Mouse (Mus musculus) gastrocnemius, postnatal 25 days (tissue): ENCODE measurements around the gene 4930518I15Rik. TPM values are rescaled to one million over a fixed set of nuclear protein-coding genes. Genes with fewer than 3 reads are reported as not detected.
"Not testable (repeated sequence)": the region's sequence is repeated elsewhere in the genome, so short reads cannot be mapped to it uniquely, and the experiment has no call there.

ENCODE experiments used
- DNase-seq: peaks from one replicate; pipeline ENCODE4 v3.0.0; 2022
- total RNA-seq, 2 experiments: library from RNA; stranded (reverse); gene quantifications; 1 replicate in 1 of 2; 2 replicates in 1 of 2; pipeline ENCODE4 v1.2.3; 2021

The 4930518I15Rik gene
- total RNA-seq, 2 experiments from 2014 or later, result 0.33 to 0.99 TPM

GRCm38 (mm10) chr2:156843331-156843730 is 14.4 kb downstream of the 4930518I15Rik start:
- DNase-seq, result no peak

GRCm38 (mm10) chr2:156842711-156843110 is 15.0 kb downstream of the 4930518I15Rik start:
- DNase-seq, result no peak

- DNase-seq, result peak; percentile 70
These were observed 15.7 kb downstream of the 4930518I15Rik start for GRCm38 (mm10) chr2:156841841-156842706.

GRCm38 (mm10) chr2:156841028-156841840 is 16.5 kb downstream of the 4930518I15Rik start:
- peak; percentile 30 for DNase-seq

GRCm38 (mm10) chr2:156840301-156841027 is 17.3 kb downstream of the 4930518I15Rik start:
- no peak for DNase-seq

DNA sequence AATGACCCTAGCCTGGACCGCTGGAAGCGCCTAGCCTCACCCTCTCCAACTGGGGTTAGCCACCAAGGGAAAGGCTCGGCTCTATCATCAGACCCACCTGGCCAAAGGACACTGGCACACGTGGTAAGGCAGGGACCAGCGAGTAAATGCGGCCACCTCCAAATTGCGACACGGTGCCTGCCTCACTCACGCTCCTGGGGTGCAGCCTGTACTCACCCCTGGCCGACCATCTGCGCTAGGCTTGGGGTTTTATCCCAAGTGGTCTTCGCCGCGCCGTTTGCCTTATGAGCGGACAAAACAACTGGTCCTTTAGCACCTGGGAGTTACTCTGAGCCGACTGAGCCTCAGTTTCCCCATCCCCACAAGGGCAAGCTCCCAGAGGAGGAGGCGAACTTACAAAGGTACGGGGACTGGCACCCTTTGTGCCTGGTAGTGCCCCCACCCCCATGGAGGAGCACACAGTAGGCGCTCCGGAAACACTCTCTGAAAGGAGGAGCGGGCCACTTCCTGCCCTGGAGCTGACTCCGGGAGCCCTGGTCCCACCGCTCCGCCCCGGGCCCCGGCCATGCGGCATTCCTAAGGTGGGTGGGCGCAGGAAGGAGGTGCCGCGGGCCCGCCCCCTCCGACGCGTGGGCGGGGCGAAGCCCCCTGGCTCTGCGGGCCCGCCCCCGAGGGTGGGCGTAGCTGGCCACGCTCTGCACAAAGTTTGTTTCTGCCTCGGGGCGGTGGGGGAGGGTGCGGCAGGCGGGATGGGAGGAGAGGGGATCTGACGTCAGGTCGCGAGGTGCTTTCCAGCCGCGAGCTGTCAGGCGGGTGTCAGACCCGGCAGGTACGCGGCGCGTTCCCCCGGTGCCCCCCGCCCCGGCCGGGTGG is 18.2 kb downstream of the 4930518I15Rik start, which contains the start of gene Tgif2:
TSS of gene Tgif2 (plus strand) at position 689 of the 873 bp plus-strand sequence.
- peak; percentile 66 for DNase-seq

DNA sequence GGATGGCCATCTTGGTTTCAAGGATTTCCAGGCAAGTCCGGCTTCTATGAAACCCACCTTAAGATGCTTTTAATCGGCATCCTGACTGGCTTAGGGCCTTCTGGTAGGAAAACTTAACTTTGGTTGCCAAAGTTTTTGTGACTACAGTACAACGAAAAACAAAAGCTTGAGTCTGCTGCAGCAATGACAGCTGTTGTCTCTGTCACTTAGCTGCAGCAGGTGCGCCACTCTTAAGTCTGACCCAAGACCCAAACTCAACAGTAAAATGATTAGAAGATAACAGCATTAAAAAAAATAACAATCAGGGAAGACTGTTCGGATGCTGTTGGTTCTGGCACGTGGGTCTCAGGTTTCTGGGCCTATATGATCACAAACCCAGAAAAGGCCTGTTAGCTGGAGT is 18.9 kb downstream of the 4930518I15Rik start:
- DNase-seq, result no peak

- no peak for DNase-seq
These were observed 23.4 kb downstream of the 4930518I15Rik start for GRCm38 (mm10) chr2:156834336-156834735.

GRCm38 (mm10) chr2:156825128-156825527 is 32.6 kb downstream of the 4930518I15Rik start:
- not testable (repeated sequence) for DNase-seq

DNA sequence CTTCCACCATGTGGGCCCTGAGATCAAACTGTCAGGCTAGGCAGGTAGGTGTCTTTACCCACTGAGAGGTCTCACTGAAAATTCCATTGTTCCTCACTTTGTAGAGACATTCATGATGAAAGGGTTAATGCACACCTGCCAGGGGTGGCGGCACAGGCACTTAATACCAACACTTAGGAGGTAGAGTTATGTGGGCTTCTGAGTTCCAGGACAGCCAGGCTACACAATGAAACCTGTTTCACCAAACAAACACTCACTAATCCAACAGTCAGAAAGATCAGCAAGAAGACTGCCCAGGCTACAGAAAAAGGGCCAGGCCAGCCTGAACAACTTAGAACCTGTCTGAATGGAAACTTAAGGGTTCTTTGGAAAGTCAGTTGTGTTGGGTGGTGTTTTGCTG is 41.6 kb downstream of the 4930518I15Rik start:
- DNase-seq, result no peak

DNA sequence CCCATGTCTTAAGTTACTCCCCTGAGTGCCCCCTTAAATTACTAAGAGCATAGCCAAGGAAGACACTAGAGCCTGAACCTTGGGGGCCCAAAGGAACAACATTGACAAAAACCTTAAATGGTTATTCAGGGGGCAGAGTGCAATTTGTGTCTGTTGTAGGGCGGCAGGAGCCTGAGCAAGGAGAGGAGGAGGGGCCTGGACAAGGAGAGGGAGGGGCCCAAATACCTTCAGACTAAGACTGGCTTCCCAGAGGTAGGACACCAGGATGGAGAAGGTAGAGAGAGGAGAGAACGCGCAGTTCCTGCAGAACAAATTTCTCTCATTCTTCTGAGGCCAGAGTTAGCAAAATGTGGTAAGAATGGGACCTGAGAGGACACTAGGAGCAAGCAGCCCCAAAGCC is 42.3 kb downstream of the 4930518I15Rik start:
- no peak for DNase-seq

DNA sequence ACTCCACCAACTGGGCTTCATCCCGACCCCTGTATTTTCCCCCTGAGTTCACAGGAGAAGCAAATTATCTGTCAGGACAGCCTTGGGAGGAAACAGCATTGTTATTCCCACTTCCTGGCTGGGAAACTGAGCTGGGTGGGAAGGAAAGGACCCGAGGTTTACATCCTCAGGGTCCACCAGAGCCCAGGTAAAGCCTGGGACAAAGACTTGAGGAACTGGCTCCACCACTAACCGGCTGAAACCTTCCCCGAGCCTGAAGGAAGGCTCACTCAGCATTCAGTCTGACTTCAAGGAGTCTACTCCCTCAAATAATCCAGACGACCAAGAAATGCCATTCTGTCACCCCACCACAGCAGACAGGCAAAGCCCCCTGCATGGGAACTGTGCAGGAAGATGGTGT is 42.9 kb downstream of the 4930518I15Rik start:
- DNase-seq, result no peak

GRCm38 (mm10) chr2:156814344-156814801 is 43.4 kb downstream of the 4930518I15Rik start:
- no peak for DNase-seq

DNA sequence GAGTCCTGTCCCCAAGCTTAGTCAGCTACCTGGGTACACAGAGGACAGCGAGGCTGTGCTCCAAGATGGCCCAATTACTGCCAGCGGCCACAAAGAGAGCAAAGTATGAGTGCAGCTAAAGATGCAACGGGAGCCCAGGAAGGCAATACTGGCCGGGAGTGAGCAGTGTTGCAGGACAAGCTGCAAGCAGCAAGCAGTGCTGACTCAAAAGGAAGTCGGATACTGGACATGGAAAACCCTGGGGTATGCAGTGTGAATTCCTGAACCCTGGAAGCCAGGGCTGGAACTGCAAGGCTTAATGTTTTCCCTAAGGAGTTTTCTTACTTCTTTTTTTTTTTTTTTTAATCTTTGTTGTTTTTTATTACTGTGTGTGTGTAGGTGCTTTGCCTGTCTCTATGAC is 46.2 kb downstream of the 4930518I15Rik start:
- no peak for DNase-seq

DNA sequence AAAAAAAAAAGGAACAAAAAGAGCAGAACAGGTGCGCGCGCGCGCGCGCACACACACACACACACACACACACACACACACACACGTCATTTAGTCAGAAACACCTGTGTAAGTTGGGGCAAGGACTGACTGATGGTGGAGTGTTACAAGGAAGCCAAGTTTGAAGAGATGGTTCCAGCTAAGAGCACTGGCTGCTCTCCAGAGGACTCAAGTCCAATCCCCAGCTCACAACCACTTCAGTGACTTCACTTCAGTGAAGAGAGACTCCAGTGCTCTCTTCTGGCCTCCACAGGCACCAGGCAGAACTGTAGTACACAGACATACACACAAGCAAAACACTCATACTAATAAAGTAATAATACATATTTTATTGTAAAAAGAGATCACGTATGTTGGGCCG is 47.0 kb downstream of the 4930518I15Rik start:
- no peak for DNase-seq

GRCm38 (mm10) chr2:156809579-156809978 is 48.2 kb downstream of the 4930518I15Rik start:
- peak; percentile 24 for DNase-seq

- no peak for DNase-seq
These were observed 50.9 kb downstream of the 4930518I15Rik start for GRCm38 (mm10) chr2:156806886-156807285.
